Mouse (Mus musculus): ENCODE measurements around the gene Kcnq1.

DNA sequence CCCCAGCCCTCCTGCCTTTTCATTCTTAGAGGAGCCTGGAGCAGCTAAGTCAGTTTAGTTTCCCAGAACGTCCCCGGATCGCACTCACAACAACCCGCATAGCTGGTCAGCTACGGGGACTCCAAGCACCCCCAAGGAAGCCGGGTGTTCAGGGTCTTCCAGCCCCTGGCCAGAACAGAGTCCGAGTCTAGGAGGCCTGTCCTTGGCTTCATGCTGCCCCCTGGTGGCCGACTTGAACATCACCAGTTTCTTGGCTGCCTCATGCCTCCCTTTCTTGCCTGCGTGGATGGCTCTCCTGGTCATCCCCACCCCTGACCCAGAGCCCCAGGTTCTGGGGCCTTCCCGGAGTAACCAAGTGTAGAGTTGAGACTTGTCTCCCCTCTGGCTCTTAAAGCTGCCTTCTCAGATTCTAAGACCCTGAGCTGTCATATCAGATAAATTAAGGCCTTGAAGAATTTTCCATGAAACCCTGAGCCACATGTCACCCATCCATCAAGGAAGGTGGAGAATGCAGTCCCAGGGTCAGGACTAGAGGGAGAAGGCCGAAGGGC, 357.8 kb downstream of the Kcnq1 start:
- TF ChIP-seq MAX (IDR thresholded peaks at IDR 0.05) (no peak), CTCF (IDR thresholded peaks at IDR 0.05; ENCODE audit: control insufficient read depth, insufficient read depth, insufficient read length) (peak; percentile 70), MYOG (IDR thresholded peaks at IDR 0.05; ENCODE audit: control insufficient read depth, extremely low read depth, insufficient read length) (no peak), FOSL1 (IDR thresholded peaks at IDR 0.05; ENCODE audit: insufficient read depth, low read length, poor library complexity, severe bottlenecking) (no peak), USF1 (IDR thresholded peaks at IDR 0.05; ENCODE audit: low read depth) (no peak)

All from C2C12 (cell line).